ENCODE assay signal across 9 mouse cellular contexts in the genomic region with DNA sequence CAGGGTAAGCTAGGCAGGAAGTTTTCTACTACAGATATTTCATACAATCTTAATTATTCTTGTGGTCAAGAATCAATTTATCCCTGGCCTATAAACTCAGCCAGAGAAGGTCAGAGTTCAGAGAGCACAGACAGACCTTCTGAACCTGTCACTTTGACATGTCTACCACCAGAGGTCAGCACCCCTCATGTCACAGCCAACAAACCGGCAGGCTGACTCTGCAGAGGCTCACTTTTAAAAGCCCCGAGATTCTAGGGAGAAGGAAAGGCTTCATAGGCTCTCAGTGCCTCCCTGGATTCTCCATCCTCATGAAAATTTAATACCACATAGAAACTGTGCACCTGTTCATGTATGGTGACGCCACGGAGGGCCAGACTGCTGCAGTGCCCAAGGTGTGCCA.
DNase-seq lines count a peak whose midpoint lies in the region; ATAC-seq and TF ChIP-seq lines count a peak whose summit lies in the region.
"Had no signal": no experiment of that assay in that cellular context is flagged by ENCODE, and none has a peak within 500 bp of the region (broad histone marks: within the 10 kb centered on the region; RNA-seq: fewer than 3 reads in every experiment).

No protein-coding gene starts in this region.

- no peak overlapping the region for H3K4me3 ChIP-seq in bone marrow, adult 2 months (replicated peaks; ENCODE audit: control insufficient read depth, low read depth, low read length)
- H3K4me3 ChIP-seq in liver, embryonic 16.5 days (ENCODE audit: low read depth, low read length), result no peak overlapping the region

- no peaks in the 10 kb centered on the region for H3K9me3 ChIP-seq in liver, embryonic 16.5 days (replicated peaks; ENCODE audit: control insufficient read depth, low read length)

- peaks cover 10% of the 10 kb centered on the region for H3K27me3 ChIP-seq in liver, embryonic 16.5 days (ENCODE audit: control insufficient read depth, insufficient read depth, low read depth, low read length)

- no peaks in the 10 kb centered on the region; the same call in 1 of the 2 replicates for H3K4me1 ChIP-seq in bone marrow, adult 2 months (ENCODE audit: control insufficient read depth, insufficient read depth, low read length)
- H3K4me1 ChIP-seq in liver, embryonic 16.5 days (ENCODE audit: control insufficient read depth, low read depth, low read length), result peaks cover 7% of the 10 kb centered on the region

- DNase-seq in cerebellum, adult 11 months, result peak; percentile 40
- no peak for DNase-seq in cerebellum, postnatal 4 days (ENCODE audit: low spot score in 2 of 2)
- DNase-seq in 3T3-L1 (ENCODE audit: low read depth, low spot score), result peak; percentile 34
- DNase-seq in gastrocnemius, postnatal 25 days, result peak; percentile 22
- DNase-seq in thymus, postnatal 0 days (ENCODE audit: low spot score), result peak; percentile 63
- DNase-seq in neural tube, embryonic 10.5 days (ENCODE audit: extremely low spot score, low spot score), result no peak

- no peak overlapping the region for H3K27ac ChIP-seq in bone marrow, adult 2 months (ENCODE audit: control insufficient read depth, insufficient read depth, low read depth, low read length, poor library complexity)
- no peak overlapping the region for H3K27ac ChIP-seq in liver, embryonic 16.5 days (ENCODE audit: low read length)

- TF ChIP-seq CTCF in bone marrow, adult 2 months (IDR thresholded peaks at IDR 0.05; ENCODE audit: control insufficient read depth, insufficient read depth, low read length), result peak; percentile 73

- TF ChIP-seq POLR2A in bone marrow, adult 2 months (IDR thresholded peaks at IDR 0.05; ENCODE audit: borderline replicate concordance, control insufficient read depth, low read depth, low read length), result no peak

- no peaks in the 10 kb centered on the region for H3K36me3 ChIP-seq in liver, embryonic 16.5 days (ENCODE audit: control insufficient read depth, insufficient read depth)
- H3K36me3 ChIP-seq: G1E had no signal

- WGBS in bone marrow, adult 2 months, result 44% methylated on average over 4 of the region's 4 CpGs
- WGBS in liver, embryonic 16.5 days (ENCODE audit: insufficient replicate concordance), result 37% methylated on average over 4 of the region's 4 CpGs

- no peak overlapping the region for H3K4me2 ChIP-seq in liver, embryonic 16.5 days (ENCODE audit: low read depth, low read length)

- no peak overlapping the region for H3K9ac ChIP-seq in liver, embryonic 16.5 days (ENCODE audit: low read depth, low read length)

- ATAC-seq in liver, embryonic 16.5 days (ENCODE audit: low read depth), result peak; percentile 47; the same call in 1 of the 2 replicates

Comparison
In these comparisons a context has a peak if more than half of its experiments do, and no peak if none do; other contexts are left out.
1. DNase-seq: peak in cerebellum, adult 11 months (single experiment), 3T3-L1 (single experiment), gastrocnemius, postnatal 25 days (single experiment) and thymus, postnatal 0 days (single experiment); none in cerebellum, postnatal 4 days (0 of 2) and neural tube, embryonic 10.5 days (single experiment).